Comparison of ENCODE assay signal across 25 mouse cellular contexts in genomic region chr10:68114955-68115354, GRCm38 (mm10).
DNase-seq lines count a peak whose midpoint lies in the region; ATAC-seq and TF ChIP-seq lines count a peak whose summit lies in the region.
"Had no signal": no experiment of that assay in that cellular context is flagged by ENCODE, and none has a peak within 500 bp of the region (broad histone marks: within the 10 kb centered on the region; RNA-seq: fewer than 3 reads in every experiment).

No protein-coding gene starts in this region.

- TF ChIP-seq POLR2A in ES-Bruce4 (IDR thresholded peaks at IDR 0.05; ENCODE audit: insufficient read depth, low read length): no peak

- H3K9me3 ChIP-seq in liver, embryonic 13.5 days (replicated peaks): no peaks in the 10 kb centered on the region
- H3K9me3 ChIP-seq in liver, embryonic 11.5 days (ENCODE audit: control insufficient read depth, low read length): no peaks in the 10 kb centered on the region
- H3K9me3 ChIP-seq in ES-Bruce4 (replicated peaks; ENCODE audit: control insufficient read depth, insufficient read depth, low read length, poor library complexity, severe bottlenecking): no peaks in the 10 kb centered on the region
- H3K9me3 ChIP-seq: embryonic facial prominence, embryonic 15.5 days; forebrain, embryonic 12.5 days; heart, embryonic 10.5 days; hindbrain, embryonic 12.5 days had no signal

- H3K27ac ChIP-seq in liver, embryonic 13.5 days: no peak overlapping the region
- H3K27ac ChIP-seq in liver, embryonic 11.5 days (ENCODE audit: low read depth, low read length): no peak overlapping the region
- peak overlapping the region; percentile 86; the same call in 1 of the 2 replicates for H3K27ac ChIP-seq in ES-Bruce4 (ENCODE audit: insufficient read depth, low read length)
- H3K27ac ChIP-seq: embryonic facial prominence, embryonic 15.5 days; forebrain, embryonic 12.5 days; heart, embryonic 10.5 days; hindbrain, embryonic 12.5 days had no signal

- H3K27me3 ChIP-seq in liver, embryonic 13.5 days: no peaks in the 10 kb centered on the region
- H3K27me3 ChIP-seq in liver, embryonic 11.5 days (replicated peaks; ENCODE audit: control insufficient read depth, insufficient read depth, low read length): no peaks in the 10 kb centered on the region
- H3K27me3 ChIP-seq in ES-Bruce4 (ENCODE audit: control insufficient read depth, insufficient read depth, low read length, poor library complexity, severe bottlenecking): no peaks in the 10 kb centered on the region
- H3K27me3 ChIP-seq: embryonic facial prominence, embryonic 15.5 days; forebrain, embryonic 12.5 days; hindbrain, embryonic 12.5 days; Patski had no signal

- H3K4me1 ChIP-seq in liver, embryonic 13.5 days (replicated peaks): peaks cover 19% of the 10 kb centered on the region
- H3K4me1 ChIP-seq in liver, embryonic 11.5 days (replicated peaks; ENCODE audit: control insufficient read depth, insufficient read depth, low read length): 0 out of 2 replicates have a peak, but pooled peaks cover 3% of the 10 kb centered on the region
- H3K4me1 ChIP-seq in ES-Bruce4 (ENCODE audit: control insufficient read depth, insufficient read depth, low read length): peaks cover 7% of the 10 kb centered on the region
- H3K4me1 ChIP-seq: hindbrain, embryonic 12.5 days had no signal

- WGBS in liver, embryonic 13.5 days (ENCODE audit: insufficient replicate concordance): 44% methylated on average over 3 of the region's 3 CpGs
- 75% methylated on average over 3 of the region's 3 CpGs for WGBS in liver, embryonic 11.5 days

- no peak overlapping the region for H3K4me3 ChIP-seq in liver, embryonic 13.5 days (replicated peaks)
- H3K4me3 ChIP-seq in liver, embryonic 11.5 days (ENCODE audit: low read depth, low read length): no peak overlapping the region
- no peak overlapping the region for H3K4me3 ChIP-seq in ES-Bruce4 (ENCODE audit: low read depth, low read length)
- H3K4me3 ChIP-seq: embryonic facial prominence, embryonic 15.5 days; forebrain, embryonic 12.5 days; heart, embryonic 10.5 days; hindbrain, embryonic 12.5 days had no signal

- TF ChIP-seq EP300 in ES-Bruce4 (IDR thresholded peaks at IDR 0.05; ENCODE audit: insufficient read depth, low read depth, low read length): 0 out of 2 replicates have a peak, but pooled peaks have one; percentile 56

- H3K9ac ChIP-seq in liver, embryonic 13.5 days: no peak overlapping the region
- H3K9ac ChIP-seq in liver, embryonic 11.5 days (ENCODE audit: low read depth, low read length): no peak overlapping the region
- no peak overlapping the region for H3K9ac ChIP-seq in ES-Bruce4 (ENCODE audit: low read depth, poor library complexity, severe bottlenecking)
- H3K9ac ChIP-seq: embryonic facial prominence, embryonic 15.5 days; forebrain, embryonic 12.5 days; forebrain, postnatal 0 days; hindbrain, embryonic 12.5 days had no signal

- TF ChIP-seq CTCF in ES-Bruce4 (IDR thresholded peaks at IDR 0.05; ENCODE audit: low read depth, low read length): no peak

- ATAC-seq in liver, embryonic 13.5 days (ENCODE audit: low read depth): peak; percentile 47; the same call in 1 of the 2 replicates
- no peak for ATAC-seq in liver, embryonic 11.5 days (replicated peaks; ENCODE audit: low FRiP score)
- ATAC-seq in megakaryocyte progenitor cell, adult 5-6 weeks (replicated peaks; ENCODE audit: poor library complexity): peak; percentile 35
- no peak for ATAC-seq in erythroblast, adult 5-6 weeks (replicated peaks; ENCODE audit: low FRiP score, poor library complexity, severe bottlenecking)
- ATAC-seq: forebrain, postnatal 0 days; hindbrain, embryonic 16.5 days; inflammation-experienced regulatory T-cells, adult 6 months; Patski had no signal

- no peak overlapping the region for H3K4me2 ChIP-seq in liver, embryonic 13.5 days
- no peak overlapping the region for H3K4me2 ChIP-seq in liver, embryonic 11.5 days
- H3K4me2 ChIP-seq: embryonic facial prominence, embryonic 15.5 days; forebrain, embryonic 12.5 days; hindbrain, embryonic 12.5 days had no signal

- peaks cover 5% of the 10 kb centered on the region; the same call in 1 of the 2 replicates for H3K36me3 ChIP-seq in liver, embryonic 13.5 days
- peaks cover 4% of the 10 kb centered on the region; the same call in 1 of the 2 replicates for H3K36me3 ChIP-seq in liver, embryonic 11.5 days (ENCODE audit: control insufficient read depth, insufficient read depth, low read length)
- H3K36me3 ChIP-seq in ES-Bruce4 (ENCODE audit: control insufficient read depth, insufficient read depth, low read length, poor library complexity, severe bottlenecking): peaks cover 33% of the 10 kb centered on the region
- H3K36me3 ChIP-seq: hindbrain, embryonic 12.5 days had no signal

- DNase-seq in liver, embryonic 13.5 days: no peak
- no peak for DNase-seq in liver, embryonic 11.5 days (ENCODE audit: low spot score)
- peak; percentile 97 for DNase-seq in R1 (ENCODE audit: low read depth, low spot score)
- DNase-seq in ovary, postnatal 14 days (ENCODE audit: low spot score): no peak
- DNase-seq in spleen, postnatal 4 days (ENCODE audit: low spot score in 2 of 2): no peak
- DNase-seq: adrenal gland, postnatal 10 days; cerebellum, adult 11 months; cerebellum, adult 8-10 months; cerebellum, postnatal 14 days; embryo, embryonic 11 days; forebrain, postnatal 0 days; gastrocnemius, postnatal 36 days; heart, adult 11 months; heart, postnatal 10 days; heart, postnatal 4 days had no signal

Comparison
In these comparisons a context has a peak if more than half of its experiments do, and no peak if none do; other contexts are left out.
1. ATAC-seq: peak in liver, embryonic 13.5 days (single experiment) and megakaryocyte progenitor cell, adult 5-6 weeks (single experiment); none in liver, embryonic 11.5 days (single experiment) and erythroblast, adult 5-6 weeks (single experiment).